Mouse (Mus musculus): ENCODE results near the gene Tnni3.

DNA sequence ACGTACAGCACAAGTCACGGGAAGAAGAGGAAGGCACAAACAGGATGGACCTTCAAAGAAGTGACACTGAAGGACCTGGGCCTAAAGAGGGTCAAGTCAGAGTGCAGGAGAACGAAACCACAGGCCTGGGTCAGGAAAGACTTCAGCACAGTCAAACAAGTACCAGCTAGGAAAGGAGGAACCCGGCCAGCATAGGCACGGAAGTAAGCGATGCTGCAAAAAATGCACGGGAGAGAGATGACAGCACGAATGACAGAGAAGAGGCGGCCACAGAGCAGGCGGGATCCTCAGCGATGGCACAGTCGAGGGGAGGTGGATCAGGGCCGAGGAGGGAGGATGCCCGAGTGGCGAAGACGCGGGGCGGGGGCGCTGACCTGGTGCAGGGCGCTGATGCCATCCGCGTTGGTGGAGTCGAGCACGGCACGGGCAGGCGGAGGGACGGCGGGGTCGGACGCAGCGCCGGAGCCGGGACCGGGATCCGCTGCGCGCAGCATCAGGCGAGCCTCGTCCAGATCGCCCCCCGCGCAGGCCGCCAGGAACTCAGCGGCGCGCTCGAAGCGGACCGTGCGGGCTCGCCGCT is 23.0 kb downstream of the Tnni3 start:
- no peak for TF ChIP-seq CTCF (conservative IDR thresholded peaks at IDR 0.05; ENCODE audit: low read length)
- no peak for TF ChIP-seq NANOG (IDR thresholded peaks at IDR 0.05; ENCODE audit: borderline replicate concordance, low read length)
